Mouse (Mus musculus) myocyte (in vitro differentiated cells): ENCODE results near the gene Actr6.

Source experiments
- CEBPB ChIP-seq: IDR thresholded peaks from 2 replicates; pipeline ENCODE4 v1.6.1; 2011; ENCODE audit warnings: mild to moderate bottlenecking, moderate library complexity; ENCODE audit not compliant: poor library complexity, insufficient read depth, severe bottlenecking
- E2F4 ChIP-seq: IDR thresholded peaks from one replicate; pipeline ENCODE4 v1.6.1; 2011; ENCODE audit warnings: mild to moderate bottlenecking, control low read depth, moderate library complexity; ENCODE audit not compliant: insufficient read depth
- MYOD1 ChIP-seq, 3 experiments: IDR thresholded peaks; one replicate each; pipeline ENCODE4 v1.6.1; 2011; ENCODE audit warnings: control low read depth in 2 of 3, low read depth in 2 of 3, mild to moderate bottlenecking in 2 of 3, moderate library complexity in 1 of 3; ENCODE audit not compliant: insufficient read length in 2 of 3, control insufficient read depth in 1 of 3
- POLR2A ChIP-seq: IDR thresholded peaks from one replicate; pipeline ENCODE4 v1.6.1; 2011; ENCODE audit warnings: low read depth, mild to moderate bottlenecking, control low read depth, moderate library complexity; ENCODE audit not compliant: insufficient read length
- POLR2AphosphoS2 ChIP-seq: IDR thresholded peaks from one replicate; pipeline ENCODE4 v1.6.1; 2011; ENCODE audit warnings: low read depth, control low read depth; ENCODE audit not compliant: insufficient read length

GRCm38 (mm10) chr10:89740995-89741394 is 8.9 kb upstream of the Actr6 start:
- TF ChIP-seq CEBPB, result no peak
- TF ChIP-seq POLR2AphosphoS2, result no peak
- TF ChIP-seq POLR2A, result no peak
- TF ChIP-seq E2F4, result no peak
- TF ChIP-seq MYOD1 (IDR thresholded peaks at IDR 0.05; ENCODE audit: control insufficient read depth in 1 of 3, insufficient read length in 2 of 3, low read depth in 2 of 3), result no peak
